Comparison of ENCODE assay signal across 30 mouse cellular contexts in the genomic region with DNA sequence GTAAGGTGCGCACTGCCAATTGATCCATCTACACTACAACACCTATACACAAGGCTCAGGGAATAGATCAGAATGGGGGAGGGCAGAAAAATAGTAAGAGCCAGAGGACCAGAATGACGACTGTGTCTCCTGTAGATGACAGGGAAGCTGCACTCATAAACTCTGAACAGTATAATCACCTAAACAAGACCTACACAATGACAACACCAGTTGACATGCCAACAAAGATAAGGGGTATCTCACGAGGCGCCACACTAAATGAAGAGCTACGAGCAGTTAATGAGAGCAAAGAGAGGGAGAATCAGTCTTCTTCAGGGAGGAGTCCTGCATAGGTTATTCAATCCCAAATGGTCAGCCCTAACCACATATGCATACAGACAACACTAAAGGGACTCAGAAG. TPM values are rescaled to one million over a fixed set of nuclear protein-coding genes. Genes with fewer than 3 reads are reported as not detected.
A peak's percentile ranks its signal among the peaks of the same experiment; 100 is the strongest.
DNase-seq lines count a peak whose midpoint lies in the region; ATAC-seq and TF ChIP-seq lines count a peak whose summit lies in the region.
"Had no signal": no experiment of that assay in that cellular context is flagged by ENCODE, and none has a peak within 500 bp of the region (broad histone marks: within the 10 kb centered on the region; RNA-seq: fewer than 3 reads in every experiment).

No protein-coding gene starts in this region.

- peak; percentile 91 for ATAC-seq in liver, embryonic 11.5 days (replicated peaks; ENCODE audit: low FRiP score)
- ATAC-seq in liver, embryonic 16.5 days (ENCODE audit: low read depth), result peak; percentile 74
- no peak for ATAC-seq in neural tube, embryonic 15.5 days (ENCODE audit: low FRiP score)
- no peak for ATAC-seq in inflammation-experienced regulatory T-cells, adult 6 months
- ATAC-seq: forebrain, embryonic 13.5 days had no signal

- H3K9ac ChIP-seq in liver, embryonic 11.5 days (ENCODE audit: low read depth, low read length), result no peak overlapping the region
- no peak overlapping the region for H3K9ac ChIP-seq in liver, embryonic 16.5 days (ENCODE audit: low read depth, low read length)
- H3K9ac ChIP-seq in neural tube, embryonic 15.5 days (replicated peaks), result no peak overlapping the region
- H3K9ac ChIP-seq: forebrain, embryonic 13.5 days; heart, embryonic 13.5 days; hindbrain, embryonic 15.5 days; kidney, embryonic 15.5 days; limb, embryonic 15.5 days; lung, embryonic 15.5 days had no signal

- H3K4me2 ChIP-seq in liver, embryonic 11.5 days, result 0 out of 2 replicates have a peak overlapping the region, but pooled peaks have one; percentile 36
- H3K4me2 ChIP-seq in liver, embryonic 16.5 days (ENCODE audit: low read depth, low read length), result no peak overlapping the region
- H3K4me2 ChIP-seq in neural tube, embryonic 15.5 days, result no peak overlapping the region
- H3K4me2 ChIP-seq: forebrain, embryonic 13.5 days; heart, embryonic 13.5 days; hindbrain, embryonic 15.5 days; kidney, embryonic 15.5 days; limb, embryonic 15.5 days; lung, embryonic 15.5 days had no signal

- intact Hi-C loops in heart, postnatal 14 days (cut with DNase I), result no loop called here
- intact Hi-C loops in gastrocnemius, adult 2 months (cut with DNase I), result no loop called here

- WGBS in liver, embryonic 11.5 days, result 53% methylated on average over 5 of the region's 5 CpGs
- 32% methylated on average over 5 of the region's 5 CpGs for WGBS in liver, embryonic 16.5 days (ENCODE audit: insufficient replicate concordance)
- 94% methylated on average over 5 of the region's 5 CpGs for WGBS in neural tube, embryonic 15.5 days

- no peaks in the 10 kb centered on the region for H3K27me3 ChIP-seq in liver, embryonic 11.5 days (replicated peaks; ENCODE audit: control insufficient read depth, insufficient read depth, low read length)
- no peaks in the 10 kb centered on the region for H3K27me3 ChIP-seq in liver, embryonic 16.5 days (ENCODE audit: control insufficient read depth, insufficient read depth, low read depth, low read length)
- H3K27me3 ChIP-seq in neural tube, embryonic 15.5 days (replicated peaks), result no peaks in the 10 kb centered on the region
- H3K27me3 ChIP-seq: CH12.LX; forebrain, embryonic 13.5 days; heart, embryonic 13.5 days; hindbrain, embryonic 15.5 days; kidney, embryonic 15.5 days; limb, embryonic 15.5 days; lung, embryonic 15.5 days; megakaryocyte, embryonic 14.5 days had no signal

- H3K36me3 ChIP-seq in liver, embryonic 11.5 days (ENCODE audit: control insufficient read depth, insufficient read depth, low read length), result peaks cover 14% of the 10 kb centered on the region
- peaks cover 5% of the 10 kb centered on the region; the same call in 1 of the 2 replicates for H3K36me3 ChIP-seq in liver, embryonic 16.5 days (ENCODE audit: control insufficient read depth, insufficient read depth)
- peaks cover 9% of the 10 kb centered on the region; the same call in 1 of the 2 replicates for H3K36me3 ChIP-seq in neural tube, embryonic 15.5 days

- TF ChIP-seq CTCF in gastrocnemius, adult 2 months (IDR thresholded peaks at IDR 0.05), result no peak

- H3K9me3 ChIP-seq in liver, embryonic 11.5 days (ENCODE audit: control insufficient read depth, low read length), result no peaks in the 10 kb centered on the region
- no peaks in the 10 kb centered on the region for H3K9me3 ChIP-seq in liver, embryonic 16.5 days (replicated peaks; ENCODE audit: control insufficient read depth, low read length)
- no peaks in the 10 kb centered on the region for H3K9me3 ChIP-seq in neural tube, embryonic 15.5 days (replicated peaks)
- H3K9me3 ChIP-seq: forebrain, embryonic 13.5 days; heart, embryonic 13.5 days; hindbrain, embryonic 10.5 days; hindbrain, embryonic 15.5 days; kidney, embryonic 15.5 days; limb, embryonic 10.5 days; limb, embryonic 15.5 days; lung, embryonic 15.5 days; megakaryocyte, embryonic 14.5 days had no signal

- DNase-seq in heart, adult 11 months, result peak; percentile 40
- no peak for DNase-seq in heart, postnatal 14 days
- DNase-seq in liver, embryonic 11.5 days (ENCODE audit: low spot score), result no peak
- no peak for DNase-seq in gastrocnemius, adult 2 months
- DNase-seq in kidney, postnatal 4 days, result no peak
- DNase-seq: adrenal gland, postnatal 25 days; cerebellum, adult 18-20 months; cerebellum, postnatal 10 days; heart, postnatal 10 days; kidney, adult 18-20 months; layer of hippocampus, postnatal 36 days; midbrain, embryonic 14.5 days; retina, postnatal 1 day; right cerebral cortex, postnatal 25 days; thymus, adult 18-20 months; thymus, postnatal 25 days had no signal

- H3K4me1 ChIP-seq in liver, embryonic 11.5 days (replicated peaks; ENCODE audit: control insufficient read depth, insufficient read depth, low read length), result peaks cover 14% of the 10 kb centered on the region
- peaks cover 18% of the 10 kb centered on the region for H3K4me1 ChIP-seq in liver, embryonic 16.5 days (ENCODE audit: control insufficient read depth, low read depth, low read length)
- peaks cover 7% of the 10 kb centered on the region for H3K4me1 ChIP-seq in neural tube, embryonic 15.5 days
- H3K4me1 ChIP-seq: forebrain, embryonic 13.5 days; hindbrain, embryonic 10.5 days; kidney, embryonic 15.5 days; limb, embryonic 10.5 days; limb, embryonic 15.5 days; lung, embryonic 15.5 days had no signal

- H3K4me3 ChIP-seq in liver, embryonic 11.5 days (ENCODE audit: low read depth, low read length), result no peak overlapping the region
- no peak overlapping the region for H3K4me3 ChIP-seq in liver, embryonic 16.5 days (ENCODE audit: low read depth, low read length)
- no peak overlapping the region for H3K4me3 ChIP-seq in neural tube, embryonic 15.5 days (replicated peaks)
- H3K4me3 ChIP-seq in gastrocnemius, adult 2 months, result no peak overlapping the region
- H3K4me3 ChIP-seq: forebrain, embryonic 13.5 days; heart, embryonic 13.5 days; hindbrain, embryonic 10.5 days; hindbrain, embryonic 15.5 days; kidney, embryonic 15.5 days; limb, embryonic 10.5 days; limb, embryonic 15.5 days; lung, embryonic 15.5 days; megakaryocyte, embryonic 14.5 days had no signal

- peak overlapping the region; percentile 27; the same call in 1 of the 2 replicates for H3K27ac ChIP-seq in liver, embryonic 11.5 days (ENCODE audit: low read depth, low read length)
- no peak overlapping the region for H3K27ac ChIP-seq in liver, embryonic 16.5 days (ENCODE audit: low read length)
- no peak overlapping the region for H3K27ac ChIP-seq in neural tube, embryonic 15.5 days (replicated peaks)
- no peak overlapping the region for H3K27ac ChIP-seq in gastrocnemius, adult 2 months
- H3K27ac ChIP-seq: forebrain, embryonic 13.5 days; heart, embryonic 13.5 days; hindbrain, embryonic 10.5 days; hindbrain, embryonic 15.5 days; kidney, embryonic 15.5 days; limb, embryonic 10.5 days; limb, embryonic 15.5 days; lung, embryonic 15.5 days; stomach, postnatal 0 days had no signal

RNA-seq across cellular contexts. Expression of gene Trappc6b, which starts 8.1 kb away (rescaled TPM):
- 10 to 100 TPM; 46.7 to 50.0 TPM for total RNA-seq in heart, postnatal 14 days (2021)
- 58.9 and 60.8 TPM in 2 replicates for polyA plus RNA-seq in liver, embryonic 11.5 days (2014; fragmentation: Nextera tagmentation; extraction: Ambion mirVana)
- polyA plus RNA-seq in liver, embryonic 16.5 days (2015; fragmentation: Nextera tagmentation; extraction: Ambion mirVana), result 45.9 and 51.2 TPM in 2 replicates
- 164 and 168 TPM in 2 replicates for polyA plus RNA-seq in neural tube, embryonic 15.5 days (2015; fragmentation: Nextera tagmentation; extraction: Ambion mirVana)
- 10 to 100 TPM; 46.4 to 60.7 TPM for total RNA-seq in gastrocnemius, adult 2 months (2021)
- 100 to 1,000 TPM in 2 of 3 experiments, 10 to 100 TPM in 1; 70.3 to 103 (median 103) TPM for polyA plus RNA-seq in inflammation-experienced regulatory T-cells, adult 6 months (2017; shearing (Covaris generic))

RNA-seq across cellular contexts. Expression of gene Pnn, which starts 13.5 kb away (rescaled TPM):
- total RNA-seq in heart, postnatal 14 days (2021), result 10 to 100 TPM; 25.9 to 26.5 TPM
- polyA plus RNA-seq in liver, embryonic 11.5 days (2014; fragmentation: Nextera tagmentation; extraction: Ambion mirVana), result 90.7 and 92.2 TPM in 2 replicates
- polyA plus RNA-seq in liver, embryonic 16.5 days (2015; fragmentation: Nextera tagmentation; extraction: Ambion mirVana), result 25.1 and 32.1 TPM in 2 replicates
- 84.3 and 93.0 TPM in 2 replicates for polyA plus RNA-seq in neural tube, embryonic 15.5 days (2015; fragmentation: Nextera tagmentation; extraction: Ambion mirVana)
- total RNA-seq in gastrocnemius, adult 2 months (2021), result 10 to 100 TPM; 18.2 to 22.5 TPM
- 100 to 1,000 TPM in 2 of 3 experiments, 10 to 100 TPM in 1; 95.0 to 156 (median 100) TPM for polyA plus RNA-seq in inflammation-experienced regulatory T-cells, adult 6 months (2017; shearing (Covaris generic))

RNA-seq across cellular contexts. Expression of gene Gemin2, which starts 40.0 kb away (rescaled TPM):
- 1 to 10 TPM; 5.5 to 5.9 TPM for total RNA-seq in heart, postnatal 14 days (2021)
- 33.9 and 36.5 TPM in 2 replicates for polyA plus RNA-seq in liver, embryonic 11.5 days (2014; fragmentation: Nextera tagmentation; extraction: Ambion mirVana)
- polyA plus RNA-seq in liver, embryonic 16.5 days (2015; fragmentation: Nextera tagmentation; extraction: Ambion mirVana), result 15.7 and 18.9 TPM in 2 replicates
- polyA plus RNA-seq in neural tube, embryonic 15.5 days (2015; fragmentation: Nextera tagmentation; extraction: Ambion mirVana), result 16.4 and 19.8 TPM in 2 replicates
- total RNA-seq in gastrocnemius, adult 2 months (2021), result 1 to 10 TPM; 4.3 to 5.0 TPM
- polyA plus RNA-seq in inflammation-experienced regulatory T-cells, adult 6 months (2017; shearing (Covaris generic)), result 10 to 100 TPM; 38.4 to 43.3 (median 39.6) TPM

RNA-seq across cellular contexts. Expression of gene Sec23a, which starts 41.3 kb away (rescaled TPM):
- 10 to 100 TPM; 38.3 to 40.9 TPM for total RNA-seq in heart, postnatal 14 days (2021)
- polyA plus RNA-seq in liver, embryonic 11.5 days (2014; fragmentation: Nextera tagmentation; extraction: Ambion mirVana), result 42.5 and 51.6 TPM in 2 replicates
- 28.6 and 29.5 TPM in 2 replicates for polyA plus RNA-seq in liver, embryonic 16.5 days (2015; fragmentation: Nextera tagmentation; extraction: Ambion mirVana)
- polyA plus RNA-seq in neural tube, embryonic 15.5 days (2015; fragmentation: Nextera tagmentation; extraction: Ambion mirVana), result 95.2 and 96.0 TPM in 2 replicates
- 10 to 100 TPM; 54.7 to 61.6 TPM for total RNA-seq in gastrocnemius, adult 2 months (2021)
- polyA plus RNA-seq in inflammation-experienced regulatory T-cells, adult 6 months (2017; shearing (Covaris generic)), result 10 to 100 TPM; 30.8 to 34.0 (median 32.3) TPM

RNA-seq across cellular contexts. Expression of gene Mia2, which starts 42.4 kb away (rescaled TPM):
- 10 to 100 TPM; 79.4 to 90.4 TPM for total RNA-seq in heart, postnatal 14 days (2021)
- polyA plus RNA-seq in liver, embryonic 11.5 days (2014; fragmentation: Nextera tagmentation; extraction: Ambion mirVana), result 79.7 and 85.8 TPM in 2 replicates
- 53.3 and 56.2 TPM in 2 replicates for polyA plus RNA-seq in liver, embryonic 16.5 days (2015; fragmentation: Nextera tagmentation; extraction: Ambion mirVana)
- 32.5 and 52.6 TPM in 2 replicates for polyA plus RNA-seq in neural tube, embryonic 15.5 days (2015; fragmentation: Nextera tagmentation; extraction: Ambion mirVana)
- 100 to 1,000 TPM; 113 to 123 TPM for total RNA-seq in gastrocnemius, adult 2 months (2021)
- 10 to 100 TPM; 19.0 to 34.2 (median 32.9) TPM for polyA plus RNA-seq in inflammation-experienced regulatory T-cells, adult 6 months (2017; shearing (Covaris generic))

Comparison
In these comparisons a context has a peak if more than half of its experiments do, and no peak if none do; other contexts are left out.
1. ATAC-seq: peak in liver, embryonic 11.5 days (single experiment) and liver, embryonic 16.5 days (single experiment); none in neural tube, embryonic 15.5 days (single experiment) and inflammation-experienced regulatory T-cells, adult 6 months (single experiment).